Mouse (Mus musculus): Measurements from ENCODE around the gene Dspp. TPM values are rescaled to one million over a fixed set of nuclear protein-coding genes. Genes with fewer than 3 reads are reported as not detected.

Dspp gene
- not detected in 2 replicates for polyA plus RNA-seq (2012; rRNA removed)

DNA sequence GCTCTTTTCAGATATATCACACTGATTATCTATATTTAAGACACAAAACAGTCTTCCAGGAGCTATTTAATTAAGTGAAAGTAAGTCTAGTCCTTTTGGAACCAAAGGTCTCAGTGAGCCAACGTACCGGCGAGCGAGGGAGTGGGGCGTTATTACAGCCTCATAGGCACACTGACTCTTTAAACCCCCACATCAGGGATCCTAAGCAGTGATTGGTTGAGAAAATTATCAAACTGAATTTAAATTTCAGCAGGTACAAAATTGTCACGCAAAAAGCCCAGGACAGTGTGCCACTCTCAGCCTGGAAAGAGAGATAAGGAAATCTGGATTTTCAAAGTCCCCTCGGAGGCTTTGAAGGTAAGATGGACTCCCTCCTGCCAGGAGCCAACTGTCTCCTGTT lies at the start of gene Dspp:
TSS of gene Dspp (plus strand) at position 301 of the 400 bp plus-strand sequence.

DNA sequence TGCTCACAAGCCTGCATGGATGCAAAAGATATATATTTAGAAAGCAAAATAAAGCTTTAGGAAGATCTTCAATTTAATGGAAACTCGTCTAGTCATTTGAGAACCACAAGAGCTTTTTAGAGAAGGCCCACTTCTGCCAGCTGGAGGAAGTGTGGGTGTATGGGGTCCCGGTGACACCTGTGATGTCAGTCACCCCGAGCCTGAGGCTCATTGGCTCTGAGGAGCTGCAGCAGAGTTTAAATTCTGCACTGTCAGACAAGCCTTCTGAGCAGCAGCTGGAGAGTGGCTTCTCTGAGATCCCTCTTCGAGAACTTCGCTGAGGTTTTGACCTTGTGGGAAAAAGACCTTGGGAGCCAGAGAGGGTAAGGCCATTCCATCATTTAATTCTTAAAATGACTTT lies 31.8 kb downstream of the Dspp start, which contains the start of gene Dmp1:
TSS of gene Dmp1 (plus strand) at position 263 of the 400 bp plus-strand sequence.

Other genes starting within 250 kb of the Dspp start
- gene Hsd17b13, start 193.3 kb upstream of the Dspp start, polyA plus RNA-seq (2012; rRNA removed) = 0.16 and 0.30 TPM in 2 replicates
- gene Hsd17b11, start 148.8 kb upstream of the Dspp start, polyA plus RNA-seq (2012; rRNA removed) = 32.2 and 44.5 TPM in 2 replicates
- 34.6 and 47.2 TPM in 2 replicates for gene Nudt9, start 124.4 kb upstream of the Dspp start, polyA plus RNA-seq (2012; rRNA removed)
- gene Gm17660, start 93.1 kb upstream of the Dspp start, polyA plus RNA-seq (2012; rRNA removed) = not detected in 2 replicates
- 41.6 and 60.7 TPM in 2 replicates for gene Sparcl1, start 57.0 kb upstream of the Dspp start, polyA plus RNA-seq (2012; rRNA removed)
- 0.03 TPM in 1 of 2 replicates, not detected in the other for gene Dmp1, start 31.9 kb downstream of the Dspp start, polyA plus RNA-seq (2012; rRNA removed)
- gene Ibsp, start 128.5 kb downstream of the Dspp start, polyA plus RNA-seq (2012; rRNA removed) = 0.08 TPM in 1 of 2 replicates, not detected in the other
- not detected in 2 replicates for gene Mepe, start 154.6 kb downstream of the Dspp start, polyA plus RNA-seq (2012; rRNA removed)

Data from stomach, adult 2 months (tissue).